Mouse (Mus musculus) CH12.LX (cell line): Measurements from ENCODE around the gene Hid1.

Experiments
- BHLHE40 ChIP-seq: IDR thresholded peaks from 2 replicates; pipeline ENCODE4 v1.6.1; 2011; ENCODE audit warnings: mild to moderate bottlenecking, low read depth, low read length, improper control_type of control experiment
- CHD1 ChIP-seq: IDR thresholded peaks from 2 replicates; pipeline ENCODE4 v1.6.1; 2012; ENCODE audit warnings: low read depth, low read length, improper control_type of control experiment, inconsistent platforms
- CHD2 ChIP-seq: IDR thresholded peaks from 2 replicates; pipeline ENCODE4 v1.6.1; 2011; ENCODE audit warnings: low read length, improper control_type of control experiment
- CTCF ChIP-seq, 2 experiments: IDR thresholded peaks in 1 of 2; conservative IDR thresholded peaks in 1 of 2; 2 replicates each; pipeline ENCODE4 v1.5.1; 2011 to 2012; ENCODE audit warnings: low read depth in 2 of 2, low read length in 2 of 2, improper control_type of control experiment in 1 of 2, inconsistent platforms in 1 of 2, mild to moderate bottlenecking in 1 of 2, moderate library complexity in 1 of 2
- EP300 ChIP-seq: IDR thresholded peaks from 2 replicates; pipeline ENCODE4 v1.6.1; 2011; ENCODE audit warnings: low read length, improper control_type of control experiment
- MAFK ChIP-seq: IDR thresholded peaks from 2 replicates; pipeline ENCODE4 v1.6.1; 2011; ENCODE audit warnings: low read length, improper control_type of control experiment; ENCODE audit not compliant: insufficient replicate concordance
- MXI1 ChIP-seq: IDR thresholded peaks from 2 replicates; pipeline ENCODE4 v1.6.1; 2011; ENCODE audit warnings: mild to moderate bottlenecking, low read depth, low read length, improper control_type of control experiment
- NELFE ChIP-seq: IDR thresholded peaks from 2 replicates; pipeline ENCODE4 v1.6.1; 2011; ENCODE audit warnings: low read depth, low read length, improper control_type of control experiment
- NRF1 ChIP-seq: IDR thresholded peaks from 2 replicates; pipeline ENCODE4 v1.6.1; 2014; ENCODE audit warnings: low read depth, mild to moderate bottlenecking, inconsistent platforms, low read length, improper control_type of control experiment, moderate library complexity
- POLR2A ChIP-seq: IDR thresholded peaks from 2 replicates; pipeline ENCODE4 v1.6.1; 2011; ENCODE audit warnings: low read depth, mild to moderate bottlenecking, improper control_type of control experiment, low read length
- POLR2AphosphoS2 ChIP-seq: IDR thresholded peaks from 2 replicates; pipeline ENCODE4 v1.6.1; 2011; ENCODE audit warnings: low read depth, low read length, improper control_type of control experiment
- RCOR1 ChIP-seq: conservative IDR thresholded peaks from 2 replicates; pipeline ENCODE4 v1.6.1; 2012; ENCODE audit warnings: low read depth, mild to moderate bottlenecking, inconsistent platforms, low read length, improper control_type of control experiment
- UBTF ChIP-seq: IDR thresholded peaks from 2 replicates; pipeline ENCODE4 v1.6.1; 2012; ENCODE audit warnings: low read depth, mild to moderate bottlenecking, inconsistent platforms, low read length, improper control_type of control experiment, moderate library complexity
- ZNF384 ChIP-seq: IDR thresholded peaks from 2 replicates; pipeline ENCODE4 v1.6.1; 2012; ENCODE audit warnings: low read depth, low read length, improper control_type of control experiment, inconsistent platforms

DNA sequence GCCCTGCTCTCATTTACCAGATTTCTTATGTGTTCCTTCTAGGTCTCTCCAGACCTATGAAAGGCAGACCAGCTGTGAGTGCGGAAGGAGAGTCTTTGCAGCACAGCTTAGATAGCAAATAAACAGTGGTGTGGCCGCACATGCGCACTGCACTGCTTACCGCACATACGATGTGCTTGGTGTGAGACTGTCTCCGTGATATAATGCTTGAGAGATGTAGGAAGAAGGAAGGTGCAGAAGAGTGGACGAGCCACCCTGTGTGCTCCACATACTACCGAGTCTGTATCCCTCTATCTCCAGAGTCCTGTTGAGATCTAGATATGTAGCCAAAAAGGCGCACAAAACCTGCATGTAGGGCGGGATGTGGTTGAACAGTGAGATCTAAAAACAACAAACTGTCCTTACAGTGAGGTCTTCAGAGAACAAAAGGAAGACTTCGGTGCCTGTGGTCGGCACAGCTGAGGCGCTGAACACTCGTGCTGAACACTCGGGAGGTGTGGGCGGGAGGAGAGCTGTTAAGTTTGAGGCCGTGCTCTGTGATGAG lies 39.4 kb upstream of the Hid1 start:
- no peak for TF ChIP-seq EP300
- TF ChIP-seq POLR2A, result no peak
- no peak for TF ChIP-seq RCOR1
- TF ChIP-seq NELFE, result no peak
- no peak for TF ChIP-seq CTCF (conservative IDR thresholded peaks at IDR 0.05 in 1 of 2, IDR thresholded peaks at IDR 0.05 in 1 of 2; ENCODE audit: low read depth in 2 of 2, low read length in 2 of 2)
- TF ChIP-seq POLR2AphosphoS2, result no peak
- no peak for TF ChIP-seq ZNF384
- no peak for TF ChIP-seq BHLHE40
- no peak for TF ChIP-seq CHD1
- no peak for TF ChIP-seq CHD2
- TF ChIP-seq NRF1, result no peak
- no peak for TF ChIP-seq MAFK
- no peak for TF ChIP-seq MXI1
- no peak for TF ChIP-seq UBTF
